Mouse (Mus musculus) large intestine, adult 2 months (tissue): ENCODE results near the gene Dhx37. TPM values are rescaled to one million over a fixed set of nuclear protein-coding genes. Genes with fewer than 3 reads are reported as not detected.
A peak's percentile ranks its signal among the peaks of the same experiment; 100 is the strongest.
"Not testable (repeated sequence)": the region's sequence is repeated elsewhere in the genome, so short reads cannot be mapped to it uniquely, and the experiment has no call there.

Source experiments
- DNase-seq: peaks from one replicate; pipeline ENCODE4 v3.0.0-alpha.2; 2012; ENCODE audit warnings: low read depth, low spot score
- WGBS: fragments of 180-500 bp; shearing (Covaris S2); methylation state at CpG from one replicate; pipeline ENCODE4 v1.1.7; 2018; 5-methylcytosine and 5-hydroxymethylcytosine counted together
- polyA plus RNA-seq: library from polyadenylated mRNA; depleted of rRNA; stranded (reverse); fragments of >200 nt; gene quantifications from 2 replicates; pipeline ENCODE4 v1.2.3, GENCODE M21; 2012

Dhx37 gene
- polyA plus RNA-seq, 1 experiment = 19.5 TPM

DNA sequence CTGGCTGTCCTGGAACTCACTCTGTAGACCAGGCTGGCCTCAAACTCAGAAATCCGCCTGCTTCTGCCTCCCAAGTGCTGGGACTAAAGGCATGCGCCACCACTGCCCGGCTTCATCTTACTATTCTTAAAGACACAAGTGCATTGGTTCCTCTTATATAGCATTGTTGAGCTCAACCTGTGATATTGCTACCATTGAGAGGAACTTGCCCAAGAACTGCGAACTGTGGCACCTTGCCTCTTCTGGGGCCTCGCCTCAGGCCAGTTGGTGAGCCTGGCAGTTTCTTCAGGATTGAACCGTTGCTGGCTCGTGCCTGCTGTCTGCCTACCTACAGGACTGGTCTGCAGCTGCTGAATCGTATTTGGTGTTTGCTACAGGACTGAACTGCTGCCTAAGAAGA lies 21.4 kb downstream of the Dhx37 start:
- 85% methylated on average over 8 of the region's 8 CpGs for WGBS
- not testable (repeated sequence) for DNase-seq

GRCm38 (mm10) chr5:125411972-125412530 lies 21.9 kb downstream of the Dhx37 start:
- DNase-seq = no peak
- WGBS = 64% methylated on average over 5 of the region's 5 CpGs

DNA sequence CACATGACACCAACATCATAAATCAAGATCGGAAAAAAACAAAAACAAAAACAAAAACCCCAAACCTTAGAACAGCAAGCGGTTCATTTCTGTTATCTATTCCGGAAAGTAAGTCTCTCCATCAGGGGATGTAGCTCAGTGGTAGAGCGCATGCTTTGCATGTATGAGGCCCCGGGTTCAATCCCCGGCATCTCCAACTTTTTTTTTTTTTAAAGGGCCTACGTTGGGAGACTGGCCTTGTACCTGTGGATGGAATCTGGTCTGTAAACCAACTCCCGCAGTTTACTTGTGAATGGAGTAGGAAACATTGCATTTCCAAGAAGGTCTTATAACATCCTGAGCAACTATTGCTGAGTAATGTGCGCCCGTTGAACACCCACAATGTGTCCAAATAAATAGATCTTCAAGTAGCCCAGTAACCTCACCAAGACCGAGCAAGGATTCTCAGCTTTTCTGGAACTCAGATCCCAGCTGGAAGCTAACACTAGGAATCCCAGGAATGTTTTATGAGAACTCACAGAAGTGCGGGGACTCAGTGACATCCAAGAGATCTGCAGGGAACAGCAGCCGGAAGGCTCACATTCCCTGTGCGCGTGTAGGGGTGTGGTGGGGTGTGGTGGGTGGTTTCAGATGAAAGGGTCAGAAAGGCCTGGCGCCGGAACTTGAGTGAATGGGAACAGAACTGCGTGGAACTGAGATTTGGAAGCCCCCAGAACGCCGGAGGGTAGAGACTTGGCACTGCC lies 24.4 kb downstream of the Dhx37 start:
- DNase-seq = no peak
- 18% methylated on average over 20 of the region's 20 CpGs for WGBS

- 6% methylated on average over 13 of the region's 13 CpGs for WGBS
- no peak for DNase-seq
Measured at GRCm38 (mm10) chr5:125408842-125409241, 25.1 kb downstream of the Dhx37 start.

DNA sequence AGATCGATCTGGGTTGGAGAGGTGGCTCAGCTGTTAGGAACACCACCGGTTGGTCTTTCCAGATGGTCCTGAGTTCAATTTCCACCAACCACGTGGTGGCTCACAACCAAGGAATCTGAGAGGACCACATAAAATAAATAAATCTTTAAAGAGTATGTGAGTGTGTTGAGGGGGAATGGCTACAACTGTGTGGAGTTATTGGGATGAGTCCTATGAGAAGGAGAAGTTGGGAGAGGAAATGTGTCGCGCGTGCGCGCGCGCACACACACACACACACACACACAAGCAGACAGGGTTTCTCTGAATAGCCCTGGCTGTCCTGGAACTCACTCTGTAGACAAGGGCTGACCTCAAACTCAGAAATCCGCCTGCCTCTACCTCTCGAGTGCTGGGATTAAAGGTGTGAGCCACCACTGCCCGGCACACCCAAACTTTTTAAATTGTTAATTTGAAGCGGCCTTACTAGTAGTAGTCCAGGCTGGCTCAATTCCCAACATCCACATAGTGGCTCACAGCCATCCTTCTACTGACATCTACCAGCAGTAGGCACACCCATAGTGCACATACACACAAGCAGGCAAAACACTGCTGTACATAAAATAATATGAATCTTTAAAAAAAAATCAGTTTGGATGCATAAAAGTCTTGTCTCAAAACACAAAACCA lies 25.9 kb downstream of the Dhx37 start:
- no peak for DNase-seq
- WGBS = 81% methylated on average over 14 of the region's 14 CpGs

DNA sequence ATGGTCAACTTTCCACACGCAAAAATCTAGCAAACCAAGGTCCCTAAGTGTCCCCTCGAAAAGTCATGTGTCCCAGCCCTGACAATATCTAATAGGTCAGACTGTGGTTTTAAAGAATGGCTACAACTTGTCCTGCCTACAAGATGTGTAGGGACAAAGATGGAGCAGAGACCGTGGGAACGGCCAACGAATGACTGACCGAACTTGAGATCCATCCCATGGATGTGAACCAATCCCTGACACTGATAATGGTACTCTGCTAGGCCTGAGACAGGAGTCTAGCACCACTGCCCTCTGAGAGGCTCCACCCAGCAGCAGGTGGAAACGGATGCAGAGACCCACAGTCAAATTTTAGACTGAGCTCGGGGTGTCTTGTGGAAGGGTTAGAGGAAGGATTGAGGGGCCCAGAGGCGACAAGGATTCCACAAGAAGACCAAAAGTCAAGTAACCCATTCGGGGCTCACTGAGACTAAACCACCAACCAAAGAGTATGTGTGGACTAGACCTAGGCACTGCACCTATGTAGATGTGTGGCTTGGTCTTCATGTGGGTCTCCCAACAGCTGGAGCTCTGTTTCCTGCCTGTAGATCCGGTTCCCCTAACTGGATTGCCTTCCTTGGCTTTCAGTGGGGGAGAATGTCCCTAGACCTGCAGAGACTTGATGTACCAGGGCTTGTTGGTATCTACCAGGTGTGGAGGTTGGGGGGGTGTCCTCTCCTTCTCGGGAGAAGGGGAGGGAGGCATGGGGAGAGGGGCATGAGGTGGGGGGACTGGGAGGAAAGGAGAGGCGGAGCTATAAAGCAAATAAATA lies 26.7 kb downstream of the Dhx37 start:
- no peak for DNase-seq
- WGBS = 60% methylated on average over 13 of the region's 13 CpGs

DNA sequence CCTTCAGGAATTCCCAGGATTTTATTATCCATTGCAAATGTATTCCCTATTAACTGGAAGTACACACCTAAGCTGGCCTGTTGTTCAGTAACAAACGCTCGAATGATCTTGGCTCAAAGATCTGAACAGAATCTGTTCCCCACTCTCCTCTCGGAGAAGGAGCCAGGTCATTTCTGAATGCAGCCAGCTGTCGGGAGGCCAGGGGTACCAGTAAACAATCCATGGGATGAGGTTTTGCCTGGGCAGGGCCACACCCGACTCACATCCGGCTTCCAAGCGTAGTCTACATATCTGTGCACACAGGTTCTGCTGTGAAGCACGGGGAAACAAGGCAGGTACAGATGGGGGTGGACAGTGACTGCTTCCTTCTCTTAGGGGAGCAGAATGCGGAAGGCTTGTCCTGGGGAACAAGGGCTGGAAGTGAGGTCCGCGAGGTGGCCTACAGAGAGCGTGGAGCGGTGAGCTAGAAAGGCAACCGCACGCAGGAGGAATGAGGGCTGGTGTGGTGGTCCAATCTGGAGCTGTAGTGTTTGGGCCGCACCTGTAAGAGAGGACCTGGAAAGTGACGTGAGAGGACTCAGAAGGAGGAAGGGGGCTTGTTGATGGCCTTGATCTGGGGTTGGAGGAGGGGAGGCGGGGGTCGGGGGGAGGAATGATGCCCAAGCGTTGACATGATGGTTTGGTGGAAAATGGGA lies 27.5 kb downstream of the Dhx37 start:
- 5% methylated on average over 20 of the region's 20 CpGs for WGBS
- no peak for DNase-seq

- peak; percentile 82 for DNase-seq
- WGBS = under 1% methylated on average over 31 of the region's 31 CpGs
Measured at GRCm38 (mm10) chr5:125405546-125406248, 28.2 kb downstream of the Dhx37 start.

- WGBS = under 1% methylated on average over 28 of the region's 28 CpGs
- DNase-seq = no peak
Measured at GRCm38 (mm10) chr5:125404903-125405545, 28.9 kb downstream of the Dhx37 start.

DNA sequence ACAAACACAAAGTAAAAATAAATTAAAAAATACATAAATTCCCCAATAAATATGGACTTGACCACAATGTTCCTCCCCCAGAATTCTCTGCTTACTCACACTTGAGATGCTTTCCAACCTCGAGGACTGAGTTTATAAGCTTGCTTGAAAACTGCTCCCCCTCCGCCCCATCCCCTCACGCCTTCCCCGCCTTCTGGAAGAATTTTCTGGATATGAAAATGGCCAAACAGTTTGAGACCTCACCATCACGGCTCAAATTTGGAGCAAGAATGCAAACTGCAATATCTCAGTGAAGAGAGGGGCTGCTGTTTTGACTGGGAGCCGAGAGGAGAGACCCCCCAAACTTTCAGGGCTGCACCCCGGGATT lies 29.4 kb downstream of the Dhx37 start:
- no peak for DNase-seq
- 3% methylated on average over 7 of the region's 7 CpGs for WGBS

GRCm38 (mm10) chr5:125403481-125404465 lies 30.1 kb downstream of the Dhx37 start:
- 23% methylated on average over 31 of the region's 31 CpGs for WGBS
- DNase-seq = no peak

DNA sequence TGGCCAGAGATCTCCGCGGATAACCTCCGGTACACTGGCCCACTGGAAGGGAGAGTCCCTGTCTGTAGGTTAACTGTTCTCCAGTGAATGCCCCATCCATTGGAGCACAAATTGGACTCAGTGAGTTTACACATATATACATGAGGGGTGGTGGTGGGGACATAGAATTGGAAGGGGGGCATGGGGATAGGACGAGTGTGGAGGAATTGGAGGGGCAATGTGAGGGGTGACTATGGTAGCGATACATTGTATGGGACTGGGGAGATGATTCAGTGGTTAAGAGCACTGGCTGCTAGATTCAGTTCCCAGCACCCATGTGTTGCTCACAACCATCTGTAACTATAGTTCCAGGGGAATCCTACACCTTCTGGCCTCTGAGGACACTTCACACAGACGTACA lies 30.9 kb downstream of the Dhx37 start:
- 86% methylated on average over 6 of the region's 6 CpGs for WGBS
- no peak for DNase-seq

GRCm38 (mm10) chr5:125402476-125402875 lies 31.4 kb downstream of the Dhx37 start:
- WGBS = 81% methylated on average over 10 of the region's 10 CpGs
- DNase-seq = no peak

GRCm38 (mm10) chr5:125400903-125401302 lies 33.0 kb downstream of the Dhx37 start:
- DNase-seq = no peak
- WGBS = 56% methylated on average over 7 of the region's 7 CpGs

GRCm38 (mm10) chr5:125395008-125395407 lies 38.9 kb downstream of the Dhx37 start:
- 21% methylated on average over 3 of the region's 3 CpGs for WGBS
- DNase-seq = no peak

DNA sequence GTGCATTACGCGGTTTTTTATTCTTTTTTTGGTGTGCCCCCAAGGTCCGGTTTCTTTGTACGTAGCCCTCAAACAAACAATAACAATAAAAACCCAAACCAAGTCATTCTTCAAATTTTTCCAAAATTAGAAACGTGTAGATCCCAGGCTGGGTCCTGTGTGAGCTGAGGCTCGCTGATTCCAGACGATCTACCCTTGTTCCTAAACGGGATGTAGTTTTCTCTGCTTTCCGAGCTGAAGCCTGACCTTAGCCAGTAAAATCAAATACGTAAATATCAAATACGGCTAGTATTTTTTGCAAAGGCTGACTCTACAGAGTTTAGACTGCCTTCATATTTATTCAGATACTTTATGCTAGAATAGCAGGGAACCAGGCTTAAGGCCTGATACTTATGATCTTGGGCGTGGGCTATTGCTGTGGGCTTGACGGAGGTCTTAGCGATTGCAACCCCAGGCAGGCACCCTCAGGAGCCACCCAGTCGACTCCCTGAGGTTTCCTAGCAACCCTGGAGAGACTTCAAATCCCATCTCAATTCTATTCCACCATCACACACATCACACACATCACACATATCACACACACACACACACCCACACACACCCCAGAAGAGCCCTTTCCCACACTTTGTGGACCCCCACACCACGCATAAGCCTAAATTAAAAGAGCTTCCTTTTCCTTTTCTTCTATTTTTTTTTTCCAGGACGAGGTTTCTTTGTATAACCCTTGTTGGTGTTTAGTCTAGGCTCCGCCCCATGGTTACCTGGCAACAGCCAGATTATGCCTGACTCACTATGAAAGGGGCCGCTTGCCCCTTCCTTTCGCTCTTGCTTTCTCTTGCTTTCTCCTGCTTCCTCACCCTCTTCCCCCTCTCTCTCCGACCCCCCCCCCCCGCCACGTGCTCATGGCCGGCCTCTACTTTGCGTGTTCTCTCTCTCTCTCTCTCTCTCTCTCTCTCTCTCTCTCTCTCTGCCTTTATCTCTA lies 40.0 kb downstream of the Dhx37 start:
- 1% methylated on average over 24 of the region's 25 CpGs for WGBS
- DNase-seq = peak; percentile 91
